Mouse (Mus musculus) lung, adult 2 months (tissue): Measurements from ENCODE around the gene Plcxd2.

Source experiments
- CTCF ChIP-seq: fragments of 200-500 bp; IDR thresholded peaks from 2 replicates; pipeline ENCODE4 v1.5.1; 2011; ENCODE audit warnings: mild to moderate bottlenecking, low read length, control low read depth; ENCODE audit not compliant: insufficient read depth
- POLR2A ChIP-seq: fragments of 200-500 bp; IDR thresholded peaks from 2 replicates; pipeline ENCODE4 v1.6.1; 2011; ENCODE audit warnings: low read depth, mild to moderate bottlenecking, control low read depth, low read length, borderline replicate concordance; ENCODE audit errors: extremely low read depth

- TF ChIP-seq POLR2A (peak; percentile 95; the same call in 1 of the 2 replicates), CTCF (no peak)
These were observed at the start of gene Plcxd2 for GRCm38 (mm10) chr16:46010153-46010905.
